Mouse (Mus musculus) hindbrain, embryonic 14.5 days (tissue): ENCODE data around the gene Rps6ka5. TPM values are rescaled to one million over a fixed set of nuclear protein-coding genes. Genes with fewer than 3 reads are reported as not detected.

ENCODE experiments used
- ATAC-seq: fragments of 200-750 bp; cut with Nextera tagmentation; 2 replicates; pipeline ENCODE4 v1.8.0; 2017; ENCODE audit warnings: moderate number of reproducible peaks, mild to moderate bottlenecking, moderate TSS enrichment, moderate library complexity; ENCODE audit not compliant: low FRiP score
- DNase-seq: peaks from one replicate; pipeline ENCODE4 v3.0.0-alpha.2; 2015; ENCODE audit warnings: low spot score
- H3K27ac ChIP-seq: fragments of 300-500 bp; sonication (generic); 2 replicates; pipeline ENCODE4 v1.5.1; 2014; ENCODE audit warnings: mild to moderate bottlenecking, moderate library complexity
- H3K27me3 ChIP-seq: fragments of 300-500 bp; sonication (generic); 2 replicates; pipeline ENCODE4 v1.6.1; 2014; ENCODE audit warnings: mild to moderate bottlenecking, low read length, mixed read lengths; ENCODE audit not compliant: control insufficient read depth, insufficient read depth
- H3K36me3 ChIP-seq: fragments of 300-500 bp; sonication (generic); replicated peaks from 2 replicates; pipeline ENCODE4 v1.6.1; 2014; ENCODE audit not compliant: control insufficient read depth, insufficient read depth
- H3K4me1 ChIP-seq: fragments of 300-500 bp; sonication (generic); replicated peaks from 2 replicates; pipeline ENCODE4 v1.6.1; 2014; ENCODE audit warnings: antibody characterized with exemption, low read length, mixed read lengths; ENCODE audit not compliant: control insufficient read depth, insufficient read depth
- H3K4me2 ChIP-seq: fragments of 300-500 bp; sonication (generic); replicated peaks from 2 replicates; pipeline ENCODE4 v1.6.1; 2014; ENCODE audit warnings: mild to moderate bottlenecking, moderate library complexity
- H3K4me3 ChIP-seq: fragments of 300-500 bp; sonication (generic); replicated peaks from 2 replicates; pipeline ENCODE4 v1.5.1; 2014; ENCODE audit warnings: mild to moderate bottlenecking, low read length
- H3K9ac ChIP-seq: fragments of 300-500 bp; sonication (generic); 2 replicates; pipeline ENCODE4 v1.6.1; 2014
- H3K9me3 ChIP-seq: fragments of 300-500 bp; sonication (generic); 2 replicates; pipeline ENCODE4 v1.6.1; 2016; ENCODE audit warnings: low read length; ENCODE audit not compliant: control insufficient read depth
- WGBS: fragments of 180-500 bp; shearing (Covaris S2); extraction: QIAGEN DNeasy Blood & Tissue Kit; methylation state at CpG from one replicate; pipeline ENCODE4 v1.1.7; 2014; 5-methylcytosine and 5-hydroxymethylcytosine counted together
- polyA plus RNA-seq: library from polyadenylated mRNA; unstranded; fragments of >200 nt; fragmentation: Nextera tagmentation; extraction: Ambion mirVana; gene quantifications from 2 replicates; pipeline ENCODE4 v1.2.1, GENCODE M21; 2014

The Rps6ka5 gene
- polyA plus RNA-seq, 1 experiment from 2014 or later: 6.3 TPM

- no peak for ATAC-seq
Measured at GRCm38 (mm10) chr12:100757427-100757826, 30.6 kb upstream of the Rps6ka5 start.

GRCm38 (mm10) chr12:100753716-100754115, 26.9 kb upstream of the Rps6ka5 start:
- Histone ChIP-seq H3K27ac (no peak overlapping the region), H3K9ac (no peak overlapping the region), H3K9me3 (no peaks in the 10 kb centered on the region), H3K4me2 (no peak overlapping the region), H3K36me3 (no peaks in the 10 kb centered on the region), H3K4me3 (no peak overlapping the region), H3K27me3 (no peaks in the 10 kb centered on the region), H3K4me1 (no peaks in the 10 kb centered on the region)
- WGBS: 59% methylated on average over 1 of the region's 1 CpGs
- ATAC-seq (no peak), DNase-seq (no peak)

More at GRCm38 (mm10) chr12:100757427-100757826, 30.6 kb upstream of the Rps6ka5 start:
- WGBS: 46% methylated on average over 4 of the region's 4 CpGs
- DNase-seq: no peak
- Histone ChIP-seq H3K9me3 (no peaks in the 10 kb centered on the region), H3K4me2 (no peak overlapping the region), H3K36me3 (no peaks in the 10 kb centered on the region), H3K4me3 (no peak overlapping the region), H3K9ac (no peak overlapping the region), H3K27ac (no peak overlapping the region), H3K27me3 (no peaks in the 10 kb centered on the region), H3K4me1 (no peaks in the 10 kb centered on the region)

- Histone ChIP-seq H3K9me3 (no peaks in the 10 kb centered on the region), H3K36me3 (no peaks in the 10 kb centered on the region), H3K27me3 (no peaks in the 10 kb centered on the region), H3K4me1 (no peaks in the 10 kb centered on the region), H3K4me2 (no peak overlapping the region), H3K27ac (no peak overlapping the region), H3K9ac (no peak overlapping the region), H3K4me3 (no peak overlapping the region)
- ATAC-seq (no peak), DNase-seq (no peak)
- 83% methylated on average over 1 of the region's 1 CpGs for WGBS
Measured at GRCm38 (mm10) chr12:100752977-100753376, 26.2 kb upstream of the Rps6ka5 start.

- no peak overlapping the region for H3K4me2 ChIP-seq
- no peak overlapping the region for H3K9ac ChIP-seq
- H3K4me1 ChIP-seq: no peaks in the 10 kb centered on the region
- no peaks in the 10 kb centered on the region for H3K27me3 ChIP-seq
- H3K27ac ChIP-seq: no peak overlapping the region
- DNase-seq: no peak
- 65% methylated on average over 2 of the region's 2 CpGs for WGBS
- no peaks in the 10 kb centered on the region for H3K9me3 ChIP-seq
- no peak overlapping the region for H3K4me3 ChIP-seq
- no peaks in the 10 kb centered on the region for H3K36me3 ChIP-seq
- ATAC-seq: no peak
Measured at GRCm38 (mm10) chr12:100742468-100742867, 15.7 kb upstream of the Rps6ka5 start.

GRCm38 (mm10) chr12:100740313-100740712, 13.5 kb upstream of the Rps6ka5 start:
- ATAC-seq (no peak), DNase-seq (no peak)
- no peak overlapping the region for H3K9ac ChIP-seq
- H3K27me3 ChIP-seq: no peaks in the 10 kb centered on the region
- 94% methylated on average over 5 of the region's 5 CpGs for WGBS
- H3K36me3 ChIP-seq: no peaks in the 10 kb centered on the region
- no peak overlapping the region for H3K4me2 ChIP-seq
- no peaks in the 10 kb centered on the region for H3K9me3 ChIP-seq
- H3K4me3 ChIP-seq: no peak overlapping the region
- no peaks in the 10 kb centered on the region for H3K4me1 ChIP-seq
- no peak overlapping the region for H3K27ac ChIP-seq

- Histone ChIP-seq H3K27ac (no peak overlapping the region), H3K9ac (no peak overlapping the region), H3K4me1 (no peaks in the 10 kb centered on the region), H3K27me3 (no peaks in the 10 kb centered on the region), H3K36me3 (no peaks in the 10 kb centered on the region), H3K4me3 (no peak overlapping the region), H3K9me3 (no peaks in the 10 kb centered on the region), H3K4me2 (no peak overlapping the region)
- WGBS: 79% methylated on average over 4 of the region's 4 CpGs
- no peak for ATAC-seq
- no peak for DNase-seq
Measured at GRCm38 (mm10) chr12:100739011-100739570, 12.3 kb upstream of the Rps6ka5 start.

- no peaks in the 10 kb centered on the region for H3K36me3 ChIP-seq
- H3K9me3 ChIP-seq: no peaks in the 10 kb centered on the region
- 61% methylated on average over 3 of the region's 3 CpGs for WGBS
- ATAC-seq (no peak), DNase-seq (no peak)
- no peak overlapping the region for H3K4me3 ChIP-seq
- no peak overlapping the region for H3K4me2 ChIP-seq
- H3K27ac ChIP-seq: no peak overlapping the region
- H3K4me1 ChIP-seq: no peaks in the 10 kb centered on the region
- H3K9ac ChIP-seq: no peak overlapping the region
- H3K27me3 ChIP-seq: no peaks in the 10 kb centered on the region
Measured at GRCm38 (mm10) chr12:100738498-100738897, 11.7 kb upstream of the Rps6ka5 start.

- 79% methylated on average over 2 of the region's 2 CpGs for WGBS
- H3K27ac ChIP-seq: no peak overlapping the region
- H3K36me3 ChIP-seq: no peaks in the 10 kb centered on the region
- H3K27me3 ChIP-seq: no peaks in the 10 kb centered on the region
- no peaks in the 10 kb centered on the region for H3K4me1 ChIP-seq
- no peaks in the 10 kb centered on the region for H3K9me3 ChIP-seq
- no peak overlapping the region for H3K9ac ChIP-seq
- DNase-seq: no peak
- no peak overlapping the region for H3K4me3 ChIP-seq
- no peak overlapping the region for H3K4me2 ChIP-seq
- no peak for ATAC-seq
Measured at GRCm38 (mm10) chr12:100735581-100735980, 8.8 kb upstream of the Rps6ka5 start.

GRCm38 (mm10) chr12:100735156-100735555, 8.4 kb upstream of the Rps6ka5 start:
- WGBS: 69% methylated on average over 5 of the region's 5 CpGs
- no peak for DNase-seq
- H3K9me3 ChIP-seq: no peaks in the 10 kb centered on the region

More at GRCm38 (mm10) chr12:100735156-100735555, 8.4 kb upstream of the Rps6ka5 start:
- no peak overlapping the region for H3K9ac ChIP-seq
- H3K4me3 ChIP-seq: no peak overlapping the region
- H3K36me3 ChIP-seq: no peaks in the 10 kb centered on the region
- H3K27me3 ChIP-seq: no peaks in the 10 kb centered on the region
- H3K4me2 ChIP-seq: no peak overlapping the region
- H3K27ac ChIP-seq: no peak overlapping the region
- no peaks in the 10 kb centered on the region for H3K4me1 ChIP-seq
- no peak for ATAC-seq
